Mouse (Mus musculus) layer of hippocampus, adult 9-11 months (tissue): ENCODE results near the gene Rbbp4.
A peak's percentile ranks its signal among the peaks of the same experiment; 100 is the strongest.

Experiments
- DNase-seq: peaks from one replicate; pipeline ENCODE4 v3.0.0; 2022

Gene Rbbp4

DNA sequence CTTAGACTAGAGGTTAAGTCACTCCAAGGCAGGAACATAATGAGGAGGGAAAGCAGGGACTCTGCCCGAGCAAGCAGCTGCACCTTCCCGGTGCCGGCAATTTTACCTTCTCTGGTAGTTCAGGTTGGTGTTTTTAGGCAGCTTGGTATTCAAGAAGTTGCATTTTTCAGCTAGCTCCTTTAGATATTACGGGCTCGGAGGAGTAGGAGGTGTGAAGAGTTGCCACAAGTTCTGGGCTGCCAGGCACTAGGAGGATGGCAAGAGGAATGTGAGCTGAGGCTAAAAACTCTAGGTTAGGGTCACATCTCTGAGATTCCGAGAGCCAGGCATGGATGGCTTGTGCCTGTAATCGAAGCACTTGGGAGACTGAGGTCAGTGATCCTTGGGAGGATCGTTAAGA is 45.5 kb downstream of the Rbbp4 start:
- DNase-seq: no peak

DNA sequence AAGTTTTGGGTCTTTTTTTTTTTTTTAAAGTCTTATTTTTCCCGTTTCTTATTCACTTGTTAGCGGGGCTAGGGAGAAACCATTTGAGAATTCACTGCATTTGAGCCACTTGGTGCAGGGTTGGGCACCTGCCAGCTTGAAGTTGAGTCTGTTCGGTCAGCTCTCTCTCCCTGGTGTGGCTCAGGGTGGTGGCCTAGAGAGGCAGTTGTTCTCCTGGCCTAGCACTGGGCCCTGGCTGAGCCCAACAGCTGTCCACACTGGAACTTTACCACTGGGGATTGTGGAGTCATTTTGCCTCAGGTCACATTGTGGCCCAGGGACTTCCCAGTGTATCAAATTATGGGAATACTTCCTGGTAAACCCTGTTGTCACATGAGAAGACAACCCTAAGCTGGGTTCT is 47.1 kb downstream of the Rbbp4 start:
- no peak for DNase-seq

DNA sequence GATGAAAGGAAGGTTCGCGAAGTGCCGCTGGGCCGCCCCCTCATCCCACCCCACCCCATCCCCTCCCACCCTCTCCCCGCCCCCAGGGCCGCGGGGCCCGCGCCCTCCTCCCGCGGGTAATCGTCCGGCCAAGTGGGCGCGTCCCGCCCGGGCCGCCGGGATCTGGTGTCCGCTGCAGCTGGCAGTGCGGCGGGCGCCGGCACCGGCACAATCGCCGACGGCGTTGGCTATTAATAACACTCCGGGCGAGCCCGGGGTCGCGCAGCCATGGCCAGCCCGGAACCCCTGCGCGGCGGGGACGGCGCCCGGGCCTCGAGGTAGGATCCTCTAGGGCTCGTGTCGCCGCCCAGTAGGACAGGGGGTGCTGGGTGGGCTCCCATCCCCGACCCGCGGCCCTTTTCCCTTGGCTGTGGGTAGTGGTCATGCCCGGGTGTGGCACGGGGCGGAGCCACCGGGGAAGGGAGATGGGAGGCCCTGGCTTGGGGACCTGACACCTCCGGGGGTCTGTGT is 47.6 kb downstream of the Rbbp4 start, which contains the start of gene Sync:
Gene Sync, plus strand, starts transcription at position 146 of the 510 bp plus-strand sequence.
- DNase-seq: no peak

DNA sequence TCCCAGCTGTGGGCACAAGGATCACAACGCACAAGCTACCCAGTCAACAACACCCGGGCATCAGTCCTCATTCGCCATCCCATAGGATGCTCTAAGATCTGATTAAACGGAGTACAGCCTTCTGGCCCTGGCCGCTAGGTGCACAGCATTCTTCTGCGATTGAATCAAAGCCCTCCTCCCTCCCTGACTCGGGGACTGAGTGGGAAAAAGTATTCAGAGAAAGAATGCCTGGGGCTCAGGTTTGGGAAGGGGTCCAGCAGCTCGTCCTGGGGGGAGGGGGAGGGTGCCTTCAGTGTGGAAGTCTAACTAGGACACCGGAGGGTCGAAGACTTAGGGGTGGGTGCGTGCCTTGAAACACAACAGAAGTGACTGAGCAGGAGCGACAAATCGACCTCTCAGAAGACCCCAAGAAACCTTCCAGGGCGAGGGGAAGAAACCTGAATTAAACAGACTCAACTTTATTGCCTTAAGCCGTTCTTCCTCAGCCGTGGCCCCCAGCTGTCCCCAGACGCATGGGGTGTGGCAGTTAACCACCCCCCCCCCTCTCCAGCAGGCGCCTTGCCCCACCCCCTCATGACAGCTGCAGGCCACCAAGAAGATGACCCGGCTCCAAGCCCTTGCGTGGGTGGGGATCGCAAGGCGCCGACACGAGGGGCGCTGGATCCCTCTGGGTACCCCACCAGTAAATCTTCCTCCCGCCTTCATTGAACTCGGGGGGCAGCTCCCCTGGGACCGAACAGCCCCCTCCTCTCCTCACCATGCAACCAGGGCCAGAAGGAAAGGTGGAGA is 48.3 kb downstream of the Rbbp4 start:
- no peak for DNase-seq

DNA sequence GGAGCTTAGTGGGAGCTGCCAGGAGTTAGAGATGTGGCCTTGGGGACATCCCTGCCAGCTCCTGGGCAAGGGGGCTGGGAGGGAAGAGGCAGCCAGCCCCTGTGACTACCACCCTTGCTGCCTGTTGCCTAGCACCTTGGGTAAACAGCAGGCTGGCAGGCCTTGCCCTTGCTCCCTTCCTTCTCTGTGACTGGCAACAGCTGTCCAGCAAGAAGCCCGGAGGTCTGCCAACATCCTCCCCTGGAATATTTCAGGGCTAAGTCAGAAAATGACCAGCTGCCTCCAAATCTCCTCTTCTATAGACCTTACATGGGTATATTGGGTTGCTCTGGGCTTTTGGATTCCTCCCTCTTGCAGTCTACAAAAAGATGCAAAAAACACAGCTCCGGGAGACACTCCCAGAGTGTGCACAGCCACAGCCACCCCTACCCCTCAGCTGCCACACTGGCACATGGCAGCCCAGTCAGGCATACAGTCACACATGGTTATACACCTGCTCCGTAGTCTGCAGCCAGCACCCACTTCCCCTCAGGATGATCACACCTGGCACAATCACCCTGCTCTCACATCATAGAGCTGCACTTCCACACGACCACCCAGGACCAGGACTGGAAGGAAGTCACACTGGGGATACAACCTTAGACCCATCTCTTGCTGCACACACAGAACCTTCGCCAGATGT is 49.0 kb downstream of the Rbbp4 start:
- DNase-seq: no peak

DNA sequence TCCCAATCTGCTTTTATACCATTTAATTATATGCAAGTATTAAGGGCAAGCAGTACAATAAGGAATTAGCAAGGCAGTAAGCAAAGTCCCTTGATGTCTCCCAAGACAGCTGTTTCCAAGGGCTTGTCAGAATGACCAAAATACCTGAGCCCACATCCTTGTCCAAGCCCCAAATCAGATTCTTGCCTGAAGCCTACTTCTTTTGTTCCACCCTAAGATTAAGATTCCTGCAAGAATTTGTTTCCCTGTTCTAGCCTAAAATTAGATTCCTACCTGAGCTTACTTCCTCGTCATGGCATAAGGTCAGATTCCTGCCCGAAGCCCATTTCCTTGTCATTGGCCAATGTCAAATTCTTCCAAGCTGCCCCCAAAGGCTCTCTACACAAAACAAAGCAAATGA is 50.5 kb downstream of the Rbbp4 start:
- DNase-seq: no peak

DNA sequence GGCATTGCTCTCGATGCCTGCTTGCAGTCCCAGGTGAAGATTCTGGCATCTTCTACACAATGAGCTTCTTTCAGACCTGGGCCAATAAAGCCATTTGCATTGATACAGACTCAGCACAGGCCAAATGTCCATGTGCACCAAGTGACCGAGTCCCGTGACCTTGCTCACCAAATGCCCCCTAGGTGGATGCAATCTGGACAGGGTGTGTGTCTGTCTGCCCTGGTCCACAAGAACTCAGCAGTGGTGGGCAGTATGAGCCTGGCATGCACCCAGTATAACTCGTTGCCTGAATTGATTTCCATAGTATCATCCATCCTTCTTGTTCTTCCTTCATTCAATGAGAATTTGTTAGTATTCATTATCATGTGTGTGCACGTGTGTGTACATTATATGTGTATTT is 51.9 kb downstream of the Rbbp4 start:
- no peak for DNase-seq

DNA sequence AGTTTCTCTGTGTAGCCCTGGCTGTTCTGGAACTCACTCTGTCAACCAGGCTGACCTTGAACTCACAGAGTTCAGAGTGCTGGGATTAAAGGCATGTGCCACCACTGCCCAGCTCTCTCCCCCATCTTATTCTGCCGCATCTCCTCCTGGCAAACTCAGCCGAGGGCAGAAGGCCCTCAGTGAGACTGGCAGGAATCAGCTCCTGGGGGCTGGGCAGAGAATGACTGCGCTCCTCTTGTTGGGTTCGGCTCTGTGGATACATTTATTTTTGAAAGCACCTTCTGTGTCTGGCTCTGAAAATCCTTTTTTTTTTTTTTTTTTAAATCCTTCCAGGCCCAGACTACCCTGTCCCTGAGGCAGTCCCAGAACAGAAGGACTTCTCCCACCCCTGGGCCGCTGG is 52.4 kb downstream of the Rbbp4 start:
- no peak for DNase-seq

DNA sequence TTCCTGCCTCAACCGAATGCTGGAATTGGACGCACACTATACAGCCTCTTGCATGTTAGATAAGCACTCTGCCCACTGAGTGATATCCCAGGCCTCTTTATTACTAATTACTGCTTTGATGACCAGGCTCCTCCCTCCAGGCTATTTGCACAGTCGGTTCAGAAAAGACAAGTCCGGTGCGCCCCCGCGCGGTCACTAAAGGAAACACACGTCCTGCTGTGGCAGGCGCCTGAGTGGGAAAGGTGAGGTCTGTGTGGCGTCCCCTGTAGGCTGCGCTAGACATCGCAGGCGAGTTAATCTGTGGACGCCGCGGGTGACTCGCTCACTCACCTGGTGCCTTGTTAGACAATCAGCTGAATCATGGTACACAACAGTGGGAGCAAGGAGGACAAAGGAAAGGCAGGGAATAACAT is 58.7 kb downstream of the Rbbp4 start:
- peak; percentile 95 for DNase-seq

DNA sequence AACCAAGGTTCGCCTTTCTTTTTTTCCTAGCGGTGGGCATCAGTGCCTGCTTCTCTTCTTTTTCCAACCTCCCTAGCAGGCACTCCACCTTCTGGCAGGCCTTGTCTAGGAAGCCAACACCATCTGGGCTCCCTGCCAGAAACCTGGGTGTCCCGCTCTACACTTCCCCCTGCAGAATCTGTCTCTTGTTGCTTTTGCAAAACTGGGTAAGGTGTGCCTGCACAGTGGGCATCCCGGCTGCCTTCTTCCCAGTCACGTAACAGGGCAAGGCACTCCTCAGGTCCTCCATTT is 62.5 kb downstream of the Rbbp4 start:
- DNase-seq: peak; percentile 40

DNA sequence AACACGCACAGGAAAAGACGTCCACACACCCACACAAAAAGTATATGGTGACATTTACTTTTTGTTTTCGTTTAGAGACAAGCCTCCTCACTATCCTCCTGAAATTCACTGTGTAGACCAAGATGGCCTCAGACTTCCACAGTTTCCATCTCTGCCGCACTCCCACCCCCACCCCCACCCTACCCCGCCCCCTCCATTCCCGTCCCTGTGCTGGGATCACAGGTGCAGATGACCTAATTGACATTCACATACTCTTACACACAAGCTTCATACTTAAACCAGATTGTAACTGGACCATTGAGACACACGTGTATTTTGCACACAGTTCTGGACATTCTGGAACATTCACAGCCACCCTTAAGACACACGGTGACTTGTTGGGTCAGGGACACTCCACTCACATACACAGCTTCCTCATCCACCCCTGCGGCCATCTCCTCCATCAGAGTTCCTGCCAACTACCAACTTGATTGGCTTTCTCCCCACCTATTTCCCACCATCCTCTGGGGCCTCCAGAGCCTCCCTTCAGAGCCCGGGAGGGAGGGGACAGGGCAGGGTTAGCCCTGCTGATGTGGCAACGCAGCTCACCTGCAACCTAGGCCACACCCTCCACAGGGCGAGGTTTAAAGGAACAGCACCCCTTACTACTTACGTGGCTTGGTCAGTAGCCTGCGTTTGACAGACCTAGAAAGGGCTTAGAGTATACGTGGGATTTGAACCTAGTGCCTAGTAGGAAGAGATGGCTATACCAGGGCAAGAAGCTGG is 63.0 kb downstream of the Rbbp4 start:
- DNase-seq: no peak

DNA sequence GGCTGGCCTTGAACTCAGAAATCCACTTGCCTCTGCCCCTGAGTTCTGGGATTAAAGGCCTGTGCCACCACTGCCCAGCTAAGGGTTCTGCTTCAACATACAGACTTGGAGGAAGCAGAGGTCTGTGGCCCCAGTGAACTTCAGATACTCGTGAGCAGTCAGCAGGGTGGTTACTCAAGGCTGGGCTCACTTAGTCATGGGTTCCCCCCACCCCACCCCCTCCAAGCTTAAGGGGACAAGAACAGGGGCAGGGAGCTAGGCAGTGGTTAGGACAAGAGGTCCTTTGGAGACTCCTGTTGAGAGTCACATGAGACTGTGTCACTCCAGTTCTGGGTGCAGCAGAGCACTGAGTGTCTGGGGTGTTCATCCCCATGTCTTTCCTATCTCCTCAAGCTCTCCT is 66.5 kb downstream of the Rbbp4 start:
- no peak for DNase-seq

DNA sequence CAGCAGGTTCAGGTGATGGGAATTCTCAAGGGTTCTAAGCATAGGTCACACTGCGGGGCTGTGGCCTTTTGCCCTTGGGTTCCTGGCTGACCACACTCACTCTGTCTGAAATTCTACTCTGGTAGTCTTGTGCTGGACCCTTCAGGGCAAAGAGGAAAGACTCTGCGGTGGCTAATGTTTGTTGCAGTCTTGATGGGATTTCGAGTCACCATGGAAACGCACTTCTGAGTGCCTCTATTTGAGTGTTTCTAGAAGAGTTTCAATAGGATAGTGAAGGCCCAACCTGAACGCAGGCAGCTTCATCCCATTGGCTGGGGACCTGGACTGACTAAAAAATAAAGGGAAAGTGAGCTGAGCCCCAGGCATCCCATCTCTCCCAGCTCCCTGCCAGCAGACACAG is 68.3 kb downstream of the Rbbp4 start:
- no peak for DNase-seq

DNA sequence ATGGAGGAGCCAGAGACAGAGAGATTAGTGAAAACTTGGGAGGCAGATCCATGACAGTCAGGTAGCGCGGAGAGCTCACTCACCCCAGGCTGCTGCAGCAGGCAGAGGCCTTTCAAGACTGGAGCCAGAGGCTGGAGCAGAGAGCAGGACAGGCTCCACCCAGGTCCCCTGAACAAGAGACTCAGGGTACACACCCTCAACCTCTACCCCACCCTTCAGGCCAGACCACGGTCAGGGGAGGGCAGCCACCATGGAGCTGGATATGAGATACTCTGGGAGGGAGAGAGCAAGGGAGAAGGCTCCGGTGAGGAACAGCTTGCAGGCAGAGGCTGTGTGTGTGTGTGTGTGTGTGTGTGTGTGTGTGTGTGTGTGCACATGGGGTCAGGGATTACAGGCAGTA is 69.0 kb downstream of the Rbbp4 start:
- DNase-seq: no peak

DNA sequence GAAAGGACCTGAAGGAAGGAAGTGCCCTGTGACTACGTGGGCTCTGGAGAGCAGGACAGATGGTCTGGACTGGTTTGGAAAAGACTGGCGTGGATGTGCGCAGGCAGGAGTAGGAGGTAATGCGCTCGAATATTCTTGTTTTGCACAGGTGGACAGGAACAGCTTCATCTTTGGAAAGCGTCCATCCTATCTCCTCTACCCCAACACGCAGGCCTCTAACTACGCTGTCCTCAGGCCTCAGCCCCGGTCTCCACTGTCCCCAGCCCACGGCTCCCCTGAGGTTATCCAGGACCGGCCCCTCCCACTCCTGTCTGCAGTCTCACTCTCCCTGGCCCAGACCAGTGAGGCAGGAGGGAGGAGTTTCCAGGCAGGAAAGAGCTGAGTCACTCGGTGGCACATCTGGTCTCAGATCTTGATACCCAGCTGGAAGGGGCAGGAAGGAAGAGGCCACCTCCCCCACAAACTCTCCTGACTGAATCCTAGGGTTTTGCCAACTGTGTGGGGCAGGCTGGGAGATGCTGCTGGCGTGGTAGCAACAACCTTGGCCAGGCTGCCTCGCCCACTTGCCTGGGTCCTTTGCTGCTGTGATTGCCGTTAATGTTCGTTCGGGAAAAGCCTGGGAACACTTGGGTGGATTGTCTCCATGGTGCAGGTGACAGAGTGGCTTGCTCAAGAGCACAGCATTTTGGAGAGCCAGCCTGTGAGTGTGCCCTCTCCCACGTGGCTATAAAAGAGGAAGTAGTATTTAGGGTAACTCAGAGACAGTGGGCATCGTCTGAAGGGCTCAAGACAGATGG is 71.7 kb downstream of the Rbbp4 start:
- peak; percentile 47 for DNase-seq

DNA sequence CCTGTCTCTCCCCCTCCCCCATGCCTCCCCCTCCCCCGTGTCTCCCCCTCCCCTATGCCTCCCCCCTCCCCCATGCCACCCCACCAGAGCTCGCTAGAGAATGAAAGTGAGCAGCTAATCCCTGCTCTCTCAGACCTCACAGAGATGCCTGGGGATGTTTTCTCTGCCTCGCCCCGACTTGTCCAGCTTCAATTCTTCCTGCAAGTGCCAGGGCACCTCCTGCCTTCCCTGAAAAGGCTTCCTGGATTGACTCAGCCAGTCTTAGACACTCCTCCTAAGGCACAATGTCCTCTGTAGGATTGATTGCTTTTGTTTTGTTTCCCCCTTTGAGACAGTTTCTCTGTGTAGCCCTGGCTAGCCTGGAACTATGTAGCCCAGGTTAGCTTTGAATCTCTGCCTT is 74.0 kb downstream of the Rbbp4 start, which contains the start of gene C77080:
Gene C77080, minus strand, starts transcription at position 209 of the 400 bp plus-strand sequence.
- DNase-seq: no peak

DNA sequence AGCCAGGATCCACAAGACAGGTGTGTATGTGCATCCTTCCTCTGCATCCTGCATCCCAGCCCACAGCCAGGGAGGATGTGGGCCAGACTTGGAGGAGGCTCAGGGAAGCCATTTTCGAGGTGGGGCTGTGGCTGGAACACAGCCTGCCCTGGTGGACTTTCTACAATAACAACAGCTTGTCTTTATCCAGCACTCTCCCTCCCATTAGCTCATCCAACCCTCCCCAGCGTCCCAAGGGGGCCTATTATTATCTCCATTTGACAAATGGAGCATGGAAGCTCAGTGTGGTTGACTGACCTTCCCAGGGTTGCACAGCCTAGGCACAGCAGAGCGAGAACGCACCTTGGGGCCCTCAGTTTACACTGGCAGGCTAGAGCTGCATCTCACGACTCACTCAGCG is 74.5 kb downstream of the Rbbp4 start:
- DNase-seq: no peak

DNA sequence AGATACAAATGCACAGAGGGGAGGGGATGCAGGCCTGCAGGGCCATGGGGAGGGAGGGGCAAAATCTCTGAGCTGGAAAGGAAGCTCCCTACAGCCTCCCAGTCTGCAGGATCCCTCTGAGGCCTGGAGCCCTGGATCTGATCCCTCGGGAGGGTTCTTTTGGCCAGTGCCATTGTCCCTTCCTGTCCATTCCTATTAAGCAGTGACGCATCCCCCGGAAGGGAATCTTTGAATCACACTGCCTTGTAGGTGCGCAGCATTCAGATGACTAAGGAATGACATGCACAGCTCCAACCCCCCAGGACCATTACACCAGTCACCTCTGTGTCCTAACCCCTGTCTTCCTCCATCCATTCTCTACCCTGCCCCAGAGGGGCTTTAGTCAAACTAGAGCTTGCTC is 76.1 kb downstream of the Rbbp4 start:
- DNase-seq: no peak
